Mouse (Mus musculus): ENCODE measurements around the gene Cacng6.

DNA sequence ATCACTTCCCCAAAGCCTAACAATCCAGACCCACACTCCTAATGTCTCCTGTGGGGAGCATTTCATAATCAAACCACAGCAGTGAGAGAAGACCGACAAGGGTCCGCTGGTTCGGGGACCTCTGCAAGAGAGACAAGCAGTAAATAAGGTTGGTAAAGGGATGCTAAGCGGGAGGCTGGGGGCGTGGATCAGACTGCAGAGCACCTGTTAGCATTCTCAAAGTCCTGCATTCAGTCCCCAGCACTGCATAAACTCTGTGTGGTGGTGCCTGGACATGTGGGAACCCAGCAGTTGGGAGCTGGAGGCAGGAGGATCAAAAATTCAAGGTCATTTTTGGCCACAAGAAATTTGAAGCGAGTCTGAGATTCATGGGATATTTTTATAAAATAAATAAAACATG, 4.1 kb upstream of the Cacng6 start:
- TF ChIP-seq CTCF (IDR thresholded peaks at IDR 0.05; ENCODE audit: insufficient read depth, low read length) (no peak), POLR2A (IDR thresholded peaks at IDR 0.05; ENCODE audit: borderline replicate concordance, extremely low read depth, low read depth, low read length) (no peak)
